Mouse (Mus musculus) left cerebral cortex, adult 11 months (tissue): ENCODE results near the gene Ftl1.

Experiments
- DNase-seq: peaks from one replicate; pipeline ENCODE4 v3.0.0; 2022; ENCODE audit warnings: low spot score

Ftl1 gene

GRCm38 (mm10) chr7:45413113-45413863 is 46.4 kb downstream of the Ftl1 start, which contains the start of gene Ntf5:
Gene Ntf5 (plus strand): TSS chr7:45413695.
- DNase-seq = no peak

GRCm38 (mm10) chr7:45412421-45412820 is 47.3 kb downstream of the Ftl1 start:
- no peak for DNase-seq

- no peak for DNase-seq
Observed at GRCm38 (mm10) chr7:45409497-45410163, 50.1 kb downstream of the Ftl1 start.

GRCm38 (mm10) chr7:45408949-45409348 is 50.7 kb downstream of the Ftl1 start:
- DNase-seq = no peak

- DNase-seq = no peak
Observed at GRCm38 (mm10) chr7:45408351-45408750, 51.3 kb downstream of the Ftl1 start.
